Mouse (Mus musculus) lung, postnatal 25 days (tissue): ENCODE data around the gene Hapln2.

ENCODE experiments used
- DNase-seq: peaks from one replicate; pipeline ENCODE4 v3.0.0; 2022; ENCODE audit warnings: low spot score

Hapln2 gene

DNA sequence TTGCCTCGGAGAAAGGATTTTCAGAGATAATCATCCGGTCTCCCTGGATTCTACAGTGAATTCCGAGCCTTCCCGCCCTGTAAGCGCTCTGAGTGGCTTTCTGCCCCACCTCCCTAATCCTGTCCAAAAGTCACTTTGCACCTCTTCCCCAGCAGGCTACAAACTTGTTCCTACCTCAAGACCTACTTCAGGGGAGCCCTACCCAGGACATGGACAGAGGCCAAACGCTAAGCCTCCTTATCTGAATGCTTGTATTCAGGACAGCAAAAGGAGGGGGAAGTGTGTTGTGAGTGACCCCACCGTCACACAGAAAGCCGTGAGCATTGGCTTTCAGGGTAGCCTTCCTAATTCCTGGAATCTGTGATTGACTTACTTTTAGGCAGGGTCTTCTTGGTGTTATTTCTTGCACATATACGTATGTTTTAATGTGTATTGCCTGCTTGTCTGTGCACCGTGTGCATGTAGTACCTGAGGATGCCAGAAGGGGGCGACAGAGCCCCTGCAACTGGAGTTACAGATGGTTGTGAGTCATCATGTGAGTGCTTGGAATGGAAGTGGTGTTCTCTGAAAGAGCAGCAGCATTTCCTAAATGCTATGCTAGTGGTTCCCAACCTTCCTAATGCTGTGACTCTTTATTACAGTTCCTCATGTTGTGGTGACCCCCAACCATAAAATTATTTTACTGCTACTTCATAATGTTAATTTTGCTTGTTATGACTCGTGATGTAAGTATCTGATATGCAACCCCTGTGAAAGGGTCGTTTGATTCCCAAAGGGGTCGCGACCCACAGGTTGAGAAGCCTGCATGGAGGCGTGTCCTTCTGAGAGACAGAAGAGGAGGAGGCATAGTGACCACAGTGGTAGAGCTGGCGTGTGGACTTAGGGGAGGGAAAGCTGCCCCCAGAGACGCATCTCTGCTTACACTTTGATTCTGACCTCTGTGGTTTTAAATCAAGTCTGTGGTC lies 21.3 kb downstream of the Hapln2 start:
- DNase-seq, result peak; percentile 74

GRCm38 (mm10) chr3:88002291-88002976 lies 24.9 kb downstream of the Hapln2 start:
- DNase-seq, result peak; percentile 63

DNA sequence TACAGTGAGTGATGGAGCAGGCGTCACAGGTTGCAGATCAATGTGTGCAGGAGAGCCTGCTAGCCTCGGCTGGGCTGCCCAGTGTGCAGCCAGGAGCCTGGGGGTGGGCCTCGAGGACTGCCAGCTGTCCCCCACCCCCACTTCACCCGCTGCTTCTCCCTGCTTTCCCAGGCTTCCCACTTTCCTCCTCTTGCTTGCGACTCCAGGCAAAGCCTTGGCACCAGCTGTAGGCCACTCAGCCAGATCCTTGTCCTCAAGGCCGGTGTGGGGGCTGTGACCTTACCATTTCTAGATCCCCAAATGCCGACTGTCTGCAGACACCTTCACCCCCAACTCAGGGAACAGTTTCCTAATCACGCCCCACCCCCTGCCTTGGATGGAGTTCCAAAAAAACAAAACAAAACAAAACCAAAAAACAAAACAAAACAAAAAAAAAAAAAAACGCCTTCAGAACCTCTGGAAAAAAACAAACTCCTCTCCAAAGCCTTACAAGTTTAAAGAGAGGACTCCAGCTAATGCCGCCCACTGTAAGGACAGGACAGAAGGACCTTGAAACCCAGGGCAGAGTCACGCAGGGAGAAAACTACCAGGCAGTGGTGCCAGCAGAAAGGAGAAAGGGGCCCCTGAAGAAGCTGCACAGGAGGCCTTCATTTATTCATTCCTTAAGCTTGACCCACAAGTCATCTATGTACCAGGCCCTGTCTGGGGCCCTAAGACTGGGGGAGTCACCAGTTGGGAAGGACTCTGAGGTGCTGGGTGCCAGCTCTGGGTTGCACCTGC lies 26.4 kb downstream of the Hapln2 start:
- no peak for DNase-seq

DNA sequence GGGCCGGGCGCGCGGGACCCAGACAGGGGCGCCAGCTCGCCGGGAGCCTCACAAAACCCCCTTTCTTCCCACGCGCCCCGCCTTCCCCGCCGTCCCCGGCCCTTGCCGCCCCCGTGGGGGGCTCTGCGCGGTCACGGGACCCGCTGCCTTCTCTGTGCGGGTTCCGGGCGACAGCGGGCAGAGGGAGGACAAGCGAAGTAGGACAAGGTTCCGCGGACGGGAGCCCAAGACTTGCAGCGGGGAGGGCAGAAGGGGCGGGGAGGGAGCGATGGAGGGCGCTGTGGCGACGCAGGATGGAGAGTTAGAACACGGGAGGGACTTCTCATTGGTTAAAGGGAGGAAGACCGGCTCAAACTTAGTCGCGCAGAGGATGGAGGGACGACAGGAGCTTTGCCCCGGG lies 27.2 kb downstream of the Hapln2 start, which contains the start of gene Bcan:
Bcan (minus strand) TSS at position 50 of the 400 bp plus-strand sequence.
- DNase-seq, result no peak

- no peak for DNase-seq
Measured at GRCm38 (mm10) chr3:87999243-87999895, 28.0 kb downstream of the Hapln2 start.

- DNase-seq, result no peak
Measured at GRCm38 (mm10) chr3:87998747-87999146, 28.6 kb downstream of the Hapln2 start.

- DNase-seq, result no peak
Measured at GRCm38 (mm10) chr3:87996971-87997614, 30.3 kb downstream of the Hapln2 start.

- DNase-seq, result no peak
Measured at GRCm38 (mm10) chr3:87996401-87996800, 31.0 kb downstream of the Hapln2 start.

DNA sequence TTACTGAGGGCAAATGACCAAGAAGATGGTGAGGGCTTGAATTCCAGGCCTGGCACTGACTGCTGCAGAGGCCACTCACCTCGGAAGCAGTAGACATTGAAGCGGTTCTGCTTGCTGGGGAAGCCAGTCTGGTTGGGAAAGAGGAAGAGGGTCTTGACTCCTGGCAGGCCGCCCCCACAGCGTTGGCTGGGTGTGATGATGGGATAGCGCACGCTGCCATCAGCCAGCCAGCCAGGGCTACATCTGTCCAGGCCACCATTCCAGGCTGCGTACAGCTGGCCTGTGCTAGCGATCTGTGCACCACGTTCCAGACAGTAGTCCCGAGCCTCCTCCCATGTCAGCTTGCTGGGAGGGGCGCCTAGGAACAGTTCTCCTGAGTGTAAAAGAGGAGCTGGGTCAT lies 32.1 kb downstream of the Hapln2 start:
- no peak for DNase-seq

DNA sequence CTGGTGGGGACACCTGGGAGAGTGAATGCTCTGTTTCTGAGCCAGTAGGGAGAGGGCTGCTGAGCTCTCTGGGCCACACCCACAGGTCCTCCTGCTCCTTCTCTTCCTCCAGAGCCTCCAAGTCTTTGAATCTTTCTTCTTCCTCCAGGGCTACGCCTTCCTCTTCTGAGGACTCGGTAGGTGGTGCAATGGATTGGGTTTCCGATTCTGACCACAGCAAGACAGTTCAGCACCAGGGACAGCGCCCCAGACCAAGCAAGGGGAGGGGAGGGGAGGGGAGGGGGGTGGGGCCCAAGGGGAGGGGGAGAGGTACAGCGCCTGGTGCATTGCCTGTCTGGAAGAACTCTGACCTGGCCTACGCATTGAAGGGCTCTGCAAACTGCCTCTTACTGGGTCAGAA lies 33.9 kb downstream of the Hapln2 start:
- no peak for DNase-seq

DNA sequence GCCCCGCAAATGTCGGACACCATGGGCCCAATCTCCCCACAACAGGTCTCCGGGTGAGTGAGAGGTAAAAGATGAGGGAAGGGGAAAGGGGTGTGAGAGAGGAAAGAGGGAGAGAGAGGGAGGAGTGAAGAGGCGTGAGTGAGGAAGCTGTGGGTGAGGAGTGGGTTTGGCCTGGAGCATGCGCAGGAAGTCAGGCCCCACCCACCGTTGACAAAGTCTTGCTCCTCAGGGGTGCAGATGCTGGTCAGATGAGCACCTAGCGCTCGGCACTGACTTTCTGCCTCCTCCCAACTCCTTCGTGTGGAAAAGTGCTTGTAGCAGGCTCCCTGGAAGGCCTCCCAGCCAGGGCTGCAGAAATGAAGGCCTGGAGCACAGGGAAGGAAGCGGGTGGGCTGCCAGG lies 37.4 kb downstream of the Hapln2 start:
- DNase-seq, result no peak

DNA sequence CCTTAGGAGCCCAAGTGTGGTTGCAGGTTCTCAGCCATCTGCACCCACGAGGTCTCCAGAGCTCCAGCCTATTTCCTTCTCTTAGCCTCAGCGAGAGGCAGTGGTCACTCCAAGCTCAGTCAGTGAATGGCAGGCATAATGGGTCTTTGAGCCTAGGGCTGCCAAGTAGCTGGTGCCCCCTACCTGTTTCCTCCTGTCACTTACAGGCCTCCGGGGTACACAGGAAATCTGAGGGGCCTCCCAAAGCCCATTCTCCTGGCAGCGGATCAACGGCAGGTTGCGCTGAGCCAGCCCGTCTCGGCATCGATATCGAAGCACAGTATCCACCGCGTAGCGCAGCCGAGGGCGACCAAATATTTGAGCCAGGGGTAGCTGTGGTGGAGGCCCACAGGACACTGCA lies 39.3 kb downstream of the Hapln2 start:
- DNase-seq, result no peak

- DNase-seq, result no peak
Measured at GRCm38 (mm10) chr3:87987633-87988032, 39.8 kb downstream of the Hapln2 start.

GRCm38 (mm10) chr3:87986868-87987267 lies 40.5 kb downstream of the Hapln2 start:
- DNase-seq, result peak; percentile 95

GRCm38 (mm10) chr3:87985505-87986320 lies 41.7 kb downstream of the Hapln2 start:
- no peak for DNase-seq

DNA sequence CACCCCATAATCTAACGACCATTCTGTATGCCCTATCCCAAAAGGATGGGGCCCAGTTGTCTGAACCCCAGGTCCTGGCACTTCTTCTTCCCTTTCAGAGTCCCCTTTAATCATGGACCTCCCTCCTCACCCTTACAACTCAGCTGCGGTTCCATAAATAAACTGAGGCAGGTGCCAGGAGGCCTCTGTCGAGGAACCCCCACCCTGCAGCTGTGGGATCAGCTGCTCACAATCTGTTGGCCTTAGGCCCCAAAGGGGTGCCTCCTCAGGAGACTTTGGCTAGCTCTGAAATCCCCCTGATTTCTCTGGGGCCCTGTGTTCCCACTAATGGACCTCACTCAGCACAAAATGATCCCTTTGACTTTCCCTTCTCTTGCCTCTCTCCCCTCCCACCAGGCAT lies 43.3 kb downstream of the Hapln2 start:
- no peak for DNase-seq

GRCm38 (mm10) chr3:87983627-87984026 lies 43.8 kb downstream of the Hapln2 start:
- no peak for DNase-seq

DNA sequence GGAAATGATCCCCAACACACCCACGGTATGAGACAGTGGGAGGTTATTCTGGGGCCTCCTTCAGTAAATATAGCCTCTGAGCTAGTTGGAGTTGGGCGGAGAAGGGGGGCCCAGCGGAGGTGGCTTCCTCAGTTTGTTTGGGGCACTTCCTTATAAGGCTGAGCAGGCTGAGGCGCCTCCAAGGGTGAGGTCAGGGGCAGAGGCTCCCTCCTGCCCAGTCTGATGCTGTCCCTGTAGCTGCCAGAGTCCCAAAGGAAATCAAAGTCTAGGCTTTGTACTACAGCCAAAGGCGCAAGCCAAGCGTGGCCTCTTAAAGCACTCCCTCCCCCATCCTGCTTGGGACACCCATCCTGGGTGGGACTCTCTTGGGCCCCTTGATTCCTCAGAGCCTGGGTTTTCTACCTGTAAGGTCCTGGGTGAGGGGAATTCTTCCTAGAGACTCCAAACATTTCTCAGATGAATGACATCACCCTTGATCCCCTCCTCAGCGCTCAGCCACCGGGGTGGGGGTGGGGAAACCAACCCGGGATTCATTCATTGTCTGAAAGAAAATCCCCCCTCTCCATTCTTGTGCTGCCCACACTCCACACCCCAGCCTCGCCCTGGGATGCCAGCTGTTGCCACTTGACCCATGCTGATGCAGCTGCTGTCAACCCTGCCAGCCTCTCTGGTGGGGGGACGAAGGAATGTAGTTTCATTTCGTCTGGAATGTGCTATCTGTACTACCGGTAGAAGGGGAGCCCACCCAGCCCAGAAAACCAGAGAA lies 44.4 kb downstream of the Hapln2 start:
- DNase-seq, result peak; percentile 88
